Mouse (Mus musculus): Measurements from ENCODE around the gene Egflam. TPM values are rescaled to one million over a fixed set of nuclear protein-coding genes. Genes with fewer than 3 reads are reported as not detected.

Egflam gene
- polyA plus RNA-seq, 1 experiment from 2014 or later: 1.4 TPM

GRCm38 (mm10) chr15:7288841-7289424, 109.3 kb downstream of the Egflam start:
- 30% methylated on average over 4 of the region's 4 CpGs for WGBS (ENCODE audit: insufficient replicate concordance)
- Histone ChIP-seq H3K36me3 (no peaks in the 10 kb centered on the region), H3K4me3 (no peak overlapping the region), H3K9me3 (replicated peaks) (no peaks in the 10 kb centered on the region), H3K27me3 (replicated peaks) (0 out of 2 replicates have a peak, but pooled peaks cover 9% of the 10 kb centered on the region), H3K4me1 (no peaks in the 10 kb centered on the region), H3K4me2 (no peak overlapping the region), H3K27ac (no peak overlapping the region), H3K9ac (no peak overlapping the region)
- no peak for ATAC-seq

GRCm38 (mm10) chr15:7287911-7288310, 110.3 kb downstream of the Egflam start:
- WGBS (ENCODE audit: insufficient replicate concordance): 46% methylated on average over 3 of the region's 3 CpGs
- H3K4me1 ChIP-seq: no peaks in the 10 kb centered on the region
- no peak overlapping the region for H3K9ac ChIP-seq
- H3K4me3 ChIP-seq: no peak overlapping the region
- H3K27ac ChIP-seq: no peak overlapping the region
- ATAC-seq: no peak
- no peaks in the 10 kb centered on the region for H3K9me3 ChIP-seq (replicated peaks)
- no peaks in the 10 kb centered on the region for H3K36me3 ChIP-seq
- H3K27me3 ChIP-seq (replicated peaks): 0 out of 2 replicates have a peak, but pooled peaks cover 9% of the 10 kb centered on the region
- no peak overlapping the region for H3K4me2 ChIP-seq

GRCm38 (mm10) chr15:7281579-7281978, 116.6 kb downstream of the Egflam start:
- no peak for ATAC-seq
- H3K9me3 ChIP-seq (replicated peaks): no peaks in the 10 kb centered on the region
- no peak overlapping the region for H3K4me3 ChIP-seq
- no peak overlapping the region for H3K27ac ChIP-seq
- H3K36me3 ChIP-seq: no peaks in the 10 kb centered on the region
- 71% methylated on average over 6 of the region's 6 CpGs for WGBS (ENCODE audit: insufficient replicate concordance)
- no peak overlapping the region for H3K9ac ChIP-seq
- no peak overlapping the region for H3K4me2 ChIP-seq
- H3K27me3 ChIP-seq (replicated peaks): no peaks in the 10 kb centered on the region
- no peaks in the 10 kb centered on the region for H3K4me1 ChIP-seq

- no peak overlapping the region for H3K9ac ChIP-seq
- 6% methylated on average over 3 of the region's 3 CpGs for WGBS (ENCODE audit: insufficient replicate concordance)
- no peak for ATAC-seq
Measured at GRCm38 (mm10) chr15:7263822-7264221, 134.4 kb downstream of the Egflam start.

GRCm38 (mm10) chr15:7263339-7263738, 134.9 kb downstream of the Egflam start:
- no peaks in the 10 kb centered on the region for H3K9me3 ChIP-seq (replicated peaks)
- no peaks in the 10 kb centered on the region for H3K36me3 ChIP-seq
- H3K4me3 ChIP-seq: no peak overlapping the region
- no peak overlapping the region for H3K27ac ChIP-seq
- H3K27me3 ChIP-seq (replicated peaks): 0 out of 2 replicates have a peak, but pooled peaks cover 4% of the 10 kb centered on the region
- no peak overlapping the region for H3K4me2 ChIP-seq
- H3K4me1 ChIP-seq: no peaks in the 10 kb centered on the region
- WGBS (ENCODE audit: insufficient replicate concordance): 74% methylated on average over 9 of the region's 9 CpGs
- H3K9ac ChIP-seq: no peak overlapping the region
- ATAC-seq: no peak

More at GRCm38 (mm10) chr15:7263822-7264221, 134.4 kb downstream of the Egflam start:
- no peak overlapping the region for H3K4me3 ChIP-seq
- 0 out of 2 replicates have a peak, but pooled peaks cover 4% of the 10 kb centered on the region for H3K27me3 ChIP-seq (replicated peaks)
- H3K36me3 ChIP-seq: no peaks in the 10 kb centered on the region
- H3K4me1 ChIP-seq: no peaks in the 10 kb centered on the region
- no peaks in the 10 kb centered on the region for H3K9me3 ChIP-seq (replicated peaks)
- no peak overlapping the region for H3K27ac ChIP-seq
- H3K4me2 ChIP-seq: no peak overlapping the region

- H3K4me1 ChIP-seq: no peaks in the 10 kb centered on the region
- no peak overlapping the region for H3K4me2 ChIP-seq
- WGBS (ENCODE audit: insufficient replicate concordance): 45% methylated on average over 1 of the region's 1 CpGs
- H3K27me3 ChIP-seq (replicated peaks): 0 out of 2 replicates have a peak, but pooled peaks cover 4% of the 10 kb centered on the region
- ATAC-seq: no peak
- H3K36me3 ChIP-seq: no peaks in the 10 kb centered on the region
- no peaks in the 10 kb centered on the region for H3K9me3 ChIP-seq (replicated peaks)
- no peak overlapping the region for H3K27ac ChIP-seq
- no peak overlapping the region for H3K4me3 ChIP-seq
- no peak overlapping the region for H3K9ac ChIP-seq
Measured at GRCm38 (mm10) chr15:7261371-7261770, 136.8 kb downstream of the Egflam start.

GRCm38 (mm10) chr15:7256577-7256976, 141.6 kb downstream of the Egflam start:
- no peak overlapping the region for H3K4me3 ChIP-seq
- WGBS (ENCODE audit: insufficient replicate concordance): 36% methylated on average over 3 of the region's 3 CpGs
- H3K9me3 ChIP-seq (replicated peaks): no peaks in the 10 kb centered on the region
- H3K4me2 ChIP-seq: no peak overlapping the region
- H3K27me3 ChIP-seq (replicated peaks): 0 out of 2 replicates have a peak, but pooled peaks cover 7% of the 10 kb centered on the region
- no peak overlapping the region for H3K27ac ChIP-seq
- no peak for ATAC-seq
- no peak overlapping the region for H3K9ac ChIP-seq
- H3K4me1 ChIP-seq: no peaks in the 10 kb centered on the region
- no peaks in the 10 kb centered on the region for H3K36me3 ChIP-seq

GRCm38 (mm10) chr15:7253326-7253725, 144.9 kb downstream of the Egflam start:
- H3K27ac ChIP-seq: no peak overlapping the region
- H3K4me3 ChIP-seq: no peak overlapping the region
- H3K9ac ChIP-seq: no peak overlapping the region
- WGBS (ENCODE audit: insufficient replicate concordance): 60% methylated on average over 6 of the region's 6 CpGs
- 0 out of 2 replicates have a peak, but pooled peaks cover 7% of the 10 kb centered on the region for H3K27me3 ChIP-seq (replicated peaks)
- no peaks in the 10 kb centered on the region for H3K9me3 ChIP-seq (replicated peaks)
- H3K4me1 ChIP-seq: no peaks in the 10 kb centered on the region
- no peak for ATAC-seq
- H3K4me2 ChIP-seq: no peak overlapping the region
- no peaks in the 10 kb centered on the region for H3K36me3 ChIP-seq

GRCm38 (mm10) chr15:7252106-7252636, 146.0 kb downstream of the Egflam start:
- Histone ChIP-seq H3K9ac (no peak overlapping the region), H3K27me3 (replicated peaks) (0 out of 2 replicates have a peak, but pooled peaks cover 7% of the 10 kb centered on the region), H3K27ac (no peak overlapping the region), H3K9me3 (replicated peaks) (no peaks in the 10 kb centered on the region), H3K4me2 (no peak overlapping the region), H3K4me1 (no peaks in the 10 kb centered on the region), H3K36me3 (no peaks in the 10 kb centered on the region), H3K4me3 (no peak overlapping the region)
- 35% methylated on average over 12 of the region's 12 CpGs for WGBS (ENCODE audit: insufficient replicate concordance)
- no peak for ATAC-seq

GRCm38 (mm10) chr15:7251042-7251441, 147.2 kb downstream of the Egflam start:
- no peaks in the 10 kb centered on the region for H3K9me3 ChIP-seq (replicated peaks)
- no peaks in the 10 kb centered on the region for H3K36me3 ChIP-seq
- no peak overlapping the region for H3K4me3 ChIP-seq
- 79% methylated on average over 9 of the region's 9 CpGs for WGBS (ENCODE audit: insufficient replicate concordance)
- no peak overlapping the region for H3K27ac ChIP-seq
- H3K27me3 ChIP-seq (replicated peaks): 0 out of 2 replicates have a peak, but pooled peaks cover 6% of the 10 kb centered on the region
- no peak for ATAC-seq
- no peaks in the 10 kb centered on the region for H3K4me1 ChIP-seq
- H3K9ac ChIP-seq: no peak overlapping the region
- no peak overlapping the region for H3K4me2 ChIP-seq

- no peaks in the 10 kb centered on the region for H3K4me1 ChIP-seq
- no peak overlapping the region for H3K4me3 ChIP-seq
- no peak for ATAC-seq
- no peaks in the 10 kb centered on the region for H3K36me3 ChIP-seq
- no peak overlapping the region for H3K9ac ChIP-seq
- no peak overlapping the region for H3K27ac ChIP-seq
- H3K27me3 ChIP-seq (replicated peaks): peaks cover 1% of the 10 kb centered on the region; the same call in 1 of the 2 replicates
- no peak overlapping the region for H3K4me2 ChIP-seq
- no peaks in the 10 kb centered on the region for H3K9me3 ChIP-seq (replicated peaks)
- 84% methylated on average over 4 of the region's 4 CpGs for WGBS (ENCODE audit: insufficient replicate concordance)
Measured at GRCm38 (mm10) chr15:7249216-7249615, 149.0 kb downstream of the Egflam start.

- Histone ChIP-seq H3K9me3 (replicated peaks) (no peaks in the 10 kb centered on the region), H3K4me1 (no peaks in the 10 kb centered on the region), H3K36me3 (no peaks in the 10 kb centered on the region), H3K9ac (no peak overlapping the region), H3K4me2 (no peak overlapping the region), H3K27ac (no peak overlapping the region), H3K4me3 (no peak overlapping the region), H3K27me3 (replicated peaks) (peaks cover 4% of the 10 kb centered on the region; the same call in 1 of the 2 replicates)
- WGBS (ENCODE audit: insufficient replicate concordance): 72% methylated on average over 8 of the region's 8 CpGs
- no peak for ATAC-seq
Measured at GRCm38 (mm10) chr15:7247321-7247720, 150.9 kb downstream of the Egflam start.

All from liver, embryonic 12.5 days (tissue).